Mouse (Mus musculus): ENCODE measurements at regions not wholly inside any gene's neighbourhood (a gene's known extent, or its start where the extent isn't known, plus 50 kb on each side); places are given as distances from the start of the nearest gene placed in this dataset.

- TF ChIP-seq CTCF (IDR thresholded peaks at IDR 0.05) (peak; percentile 40), EP300 (IDR thresholded peaks at IDR 0.05; ENCODE audit: insufficient read depth, low read depth, low read length) (no peak), POLR2A (IDR thresholded peaks at IDR 0.05; ENCODE audit: insufficient read depth, low read depth, low read length) (no peak)
Observed at GRCm38 (mm10) chr1:193650275-193650674, 280.2 kb upstream of the Camk1g start.
